In the genomic region with DNA sequence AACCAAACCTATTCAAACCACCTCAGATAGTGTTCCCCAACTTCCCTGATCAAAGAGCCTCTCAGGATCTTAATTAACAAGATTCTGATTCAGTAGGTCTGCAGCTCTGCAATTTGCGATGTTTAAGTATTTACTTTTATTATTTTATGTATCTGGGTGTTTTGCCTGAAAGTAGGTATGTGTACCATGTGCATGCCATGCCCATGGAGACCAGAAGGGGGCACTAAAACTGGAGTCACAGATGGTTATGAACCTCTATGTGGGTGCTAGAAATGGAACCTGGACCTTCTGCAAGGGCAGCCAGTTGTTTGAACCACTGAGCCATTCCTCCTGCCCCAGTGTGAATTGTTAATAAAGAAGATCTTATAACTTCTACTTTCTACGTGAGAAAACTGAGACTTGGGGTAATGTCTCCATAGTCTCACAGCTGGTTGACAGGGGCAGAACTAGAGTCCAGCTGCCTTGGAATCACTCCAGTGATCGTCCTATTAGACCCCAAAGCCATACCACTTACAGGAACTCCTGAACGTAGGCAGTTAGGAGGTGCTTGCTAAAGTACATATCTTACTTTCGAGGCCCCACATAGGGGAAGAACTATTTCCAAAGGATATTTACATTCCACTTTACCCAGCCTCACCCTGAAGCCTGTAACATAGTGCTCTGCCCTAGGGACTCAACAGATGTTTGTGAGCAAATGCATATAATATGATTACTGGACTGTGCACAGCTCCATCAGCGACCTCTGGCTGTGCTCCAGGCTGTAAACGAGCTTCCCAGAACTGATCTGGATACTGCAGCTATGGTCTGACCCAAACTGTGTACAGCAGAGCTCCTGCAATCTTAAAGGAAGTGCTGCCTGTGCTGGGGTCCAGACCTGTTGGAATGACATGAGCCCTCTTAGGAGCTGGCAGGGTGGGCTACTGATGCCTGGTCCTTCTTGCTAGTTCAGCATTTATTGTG, we compare ENCODE assay signal across 14 mouse cellular contexts. TPM values are rescaled to one million over a fixed set of nuclear protein-coding genes. Genes with fewer than 3 reads are reported as not detected.
DNase-seq lines count a peak whose midpoint lies in the region; ATAC-seq lines count a peak whose summit lies in the region.
"Had no signal": no experiment of that assay in that cellular context is flagged by ENCODE, and none has a peak within 500 bp of the region (broad histone marks: within the 10 kb centered on the region; RNA-seq: fewer than 3 reads in every experiment).

No protein-coding gene starts in this region.

- no peaks in the 10 kb centered on the region for H3K36me3 ChIP-seq in kidney, embryonic 15.5 days
- H3K36me3 ChIP-seq in lung, embryonic 16.5 days (ENCODE audit: control insufficient read depth, insufficient read depth, low read length), result no peaks in the 10 kb centered on the region
- H3K36me3 ChIP-seq in embryonic facial prominence, embryonic 15.5 days, result no peaks in the 10 kb centered on the region
- no peaks in the 10 kb centered on the region for H3K36me3 ChIP-seq in stomach, embryonic 16.5 days (ENCODE audit: control insufficient read depth, insufficient read depth, low read length)
- H3K36me3 ChIP-seq: forebrain, embryonic 15.5 days had no signal

- H3K9ac ChIP-seq in kidney, embryonic 15.5 days, result no peak overlapping the region
- H3K9ac ChIP-seq in lung, embryonic 16.5 days (ENCODE audit: low read length), result no peak overlapping the region
- H3K9ac ChIP-seq in embryonic facial prominence, embryonic 15.5 days, result no peak overlapping the region
- no peak overlapping the region for H3K9ac ChIP-seq in stomach, embryonic 16.5 days (ENCODE audit: low read length)
- H3K9ac ChIP-seq: forebrain, embryonic 15.5 days had no signal

- H3K9me3 ChIP-seq in kidney, embryonic 15.5 days (replicated peaks), result no peaks in the 10 kb centered on the region
- H3K9me3 ChIP-seq in lung, embryonic 16.5 days (ENCODE audit: control insufficient read depth, low read length), result no peaks in the 10 kb centered on the region
- H3K9me3 ChIP-seq in embryonic facial prominence, embryonic 15.5 days (replicated peaks), result no peaks in the 10 kb centered on the region
- no peaks in the 10 kb centered on the region for H3K9me3 ChIP-seq in stomach, embryonic 16.5 days (replicated peaks; ENCODE audit: control insufficient read depth, low read length)
- H3K9me3 ChIP-seq: forebrain, embryonic 15.5 days had no signal

- 0 out of 2 replicates have a peak, but pooled peaks have one; percentile 29 for ATAC-seq in kidney, embryonic 15.5 days (replicated peaks; ENCODE audit: low FRiP score)
- ATAC-seq in lung, embryonic 16.5 days (ENCODE audit: low read depth), result peak; percentile 92
- ATAC-seq in embryonic facial prominence, embryonic 15.5 days (ENCODE audit: insufficient number of reproducible peaks, low FRiP score, low TSS enrichment, low read depth), result 0 out of 2 replicates have a peak, but pooled peaks have one; percentile 59
- peak; percentile 84 for ATAC-seq in stomach, embryonic 16.5 days (ENCODE audit: insufficient read depth, low FRiP score)
- no peak for ATAC-seq in megakaryocyte, adult 5-6 weeks (ENCODE audit: poor library complexity, severe bottlenecking)
- ATAC-seq: forebrain, embryonic 15.5 days had no signal

- H3K4me2 ChIP-seq in kidney, embryonic 15.5 days, result no peak overlapping the region
- no peak overlapping the region for H3K4me2 ChIP-seq in lung, embryonic 16.5 days (ENCODE audit: low read depth, low read length)
- no peak overlapping the region for H3K4me2 ChIP-seq in embryonic facial prominence, embryonic 15.5 days (replicated peaks)
- H3K4me2 ChIP-seq in stomach, embryonic 16.5 days (ENCODE audit: low read depth, low read length), result no peak overlapping the region
- H3K4me2 ChIP-seq: forebrain, embryonic 15.5 days had no signal

- no peak overlapping the region for H3K4me3 ChIP-seq in kidney, embryonic 15.5 days (replicated peaks)
- H3K4me3 ChIP-seq in lung, embryonic 16.5 days (ENCODE audit: low read length), result no peak overlapping the region
- H3K4me3 ChIP-seq in embryonic facial prominence, embryonic 15.5 days (replicated peaks), result no peak overlapping the region
- no peak overlapping the region for H3K4me3 ChIP-seq in stomach, embryonic 16.5 days (replicated peaks; ENCODE audit: low read length)
- H3K4me3 ChIP-seq: forebrain, embryonic 15.5 days had no signal

- WGBS in kidney, embryonic 15.5 days, result 64% methylated on average over 7 of the region's 7 CpGs
- 43% methylated on average over 7 of the region's 7 CpGs for WGBS in lung, embryonic 16.5 days
- WGBS in embryonic facial prominence, embryonic 15.5 days, result 54% methylated on average over 7 of the region's 7 CpGs
- WGBS in stomach, embryonic 16.5 days, result 42% methylated on average over 7 of the region's 7 CpGs

- H3K4me1 ChIP-seq in kidney, embryonic 15.5 days, result peaks cover 9% of the 10 kb centered on the region
- peaks cover 6% of the 10 kb centered on the region for H3K4me1 ChIP-seq in lung, embryonic 16.5 days (replicated peaks; ENCODE audit: control insufficient read depth, insufficient read depth, low read length)
- H3K4me1 ChIP-seq in embryonic facial prominence, embryonic 15.5 days, result peaks cover 12% of the 10 kb centered on the region
- peaks cover 9% of the 10 kb centered on the region; the same call in 1 of the 2 replicates for H3K4me1 ChIP-seq in stomach, embryonic 16.5 days (ENCODE audit: control insufficient read depth, insufficient read depth, low read length)

- DNase-seq in kidney, adult 11 months, result no peak
- DNase-seq in lung, postnatal 25 days (ENCODE audit: low spot score), result no peak
- DNase-seq: cerebellum, adult 9-10 months; kidney, adult 8-10 months; lung, adult 18-20 months; right cerebral cortex, postnatal 25 days had no signal

- no peak overlapping the region for H3K27ac ChIP-seq in kidney, embryonic 15.5 days
- H3K27ac ChIP-seq in lung, embryonic 16.5 days (ENCODE audit: low read length), result 0 out of 2 replicates have a peak overlapping the region, but pooled peaks have one; percentile 19
- H3K27ac ChIP-seq in embryonic facial prominence, embryonic 15.5 days (replicated peaks), result no peak overlapping the region
- H3K27ac ChIP-seq in stomach, embryonic 16.5 days (ENCODE audit: low read length), result peak overlapping the region; percentile 38; the same call in 1 of the 2 replicates
- H3K27ac ChIP-seq: forebrain, embryonic 15.5 days had no signal

- peaks cover 1% of the 10 kb centered on the region; the same call in 1 of the 2 replicates for H3K27me3 ChIP-seq in kidney, embryonic 15.5 days
- H3K27me3 ChIP-seq in lung, embryonic 16.5 days (ENCODE audit: control insufficient read depth, insufficient read depth, low read depth, low read length), result no peaks in the 10 kb centered on the region
- no peaks in the 10 kb centered on the region for H3K27me3 ChIP-seq in embryonic facial prominence, embryonic 15.5 days
- H3K27me3 ChIP-seq in stomach, embryonic 16.5 days (ENCODE audit: control insufficient read depth, insufficient read depth, low read length), result no peaks in the 10 kb centered on the region
- H3K27me3 ChIP-seq: forebrain, embryonic 15.5 days had no signal

RNA-seq across cellular contexts. Expression of a gene that starts 7.1 kb away (rescaled TPM):
- polyA plus RNA-seq in kidney, embryonic 15.5 days (2015; fragmentation: Nextera tagmentation; extraction: Ambion mirVana), result 4.6 and 6.3 TPM in 2 replicates
- polyA plus RNA-seq in lung, embryonic 16.5 days (2015; fragmentation: Nextera tagmentation; extraction: Ambion mirVana), result 2.3 and 2.4 TPM in 2 replicates
- polyA plus RNA-seq in embryonic facial prominence, embryonic 15.5 days (2015; fragmentation: Nextera tagmentation; extraction: Ambion mirVana), result 6.3 and 6.8 TPM in 2 replicates
- polyA plus RNA-seq in stomach, embryonic 16.5 days (2015; fragmentation: Nextera tagmentation; extraction: Ambion mirVana), result 2.4 and 3.1 TPM in 2 replicates
- total RNA-seq in megakaryocyte, adult 5-6 weeks (2015), result 1.4 and 3.3 TPM in 2 replicates
- total RNA-seq in megakaryocyte, adult 5-6 weeks (2017), result 1.4 and 2.2 TPM in 2 replicates

RNA-seq across cellular contexts. Expression of a gene that starts 22.0 kb away (rescaled TPM):
- 3.8 TPM in 2 replicates for polyA plus RNA-seq in kidney, embryonic 15.5 days (2015; fragmentation: Nextera tagmentation; extraction: Ambion mirVana)
- 3.1 and 3.4 TPM in 2 replicates for polyA plus RNA-seq in lung, embryonic 16.5 days (2015; fragmentation: Nextera tagmentation; extraction: Ambion mirVana)
- 2.8 and 3.0 TPM in 2 replicates for polyA plus RNA-seq in embryonic facial prominence, embryonic 15.5 days (2015; fragmentation: Nextera tagmentation; extraction: Ambion mirVana)
- polyA plus RNA-seq in stomach, embryonic 16.5 days (2015; fragmentation: Nextera tagmentation; extraction: Ambion mirVana), result 4.3 and 4.4 TPM in 2 replicates
- 4.9 and 6.7 TPM in 2 replicates for total RNA-seq in megakaryocyte, adult 5-6 weeks (2015)
- 10.3 and 12.0 TPM in 2 replicates for total RNA-seq in megakaryocyte, adult 5-6 weeks (2017)

RNA-seq across cellular contexts. Expression of a gene that starts 24.4 kb away (rescaled TPM):
- polyA plus RNA-seq in kidney, embryonic 15.5 days (2015; fragmentation: Nextera tagmentation; extraction: Ambion mirVana), result 0.05 and 0.08 TPM in 2 replicates
- 0.04 TPM in 1 of 2 replicates, not detected in the other for polyA plus RNA-seq in lung, embryonic 16.5 days (2015; fragmentation: Nextera tagmentation; extraction: Ambion mirVana)
- polyA plus RNA-seq in embryonic facial prominence, embryonic 15.5 days (2015; fragmentation: Nextera tagmentation; extraction: Ambion mirVana), result 0.11 and 0.25 TPM in 2 replicates
- 0.15 and 0.20 TPM in 2 replicates for polyA plus RNA-seq in stomach, embryonic 16.5 days (2015; fragmentation: Nextera tagmentation; extraction: Ambion mirVana)
- not detected in 2 replicates for total RNA-seq in megakaryocyte, adult 5-6 weeks (2015)
- total RNA-seq in megakaryocyte, adult 5-6 weeks (2017), result not detected in 2 replicates
- total RNA-seq: CH12.LX; hematopoietic stem cell, adult 5-6 weeks had no signal

RNA-seq across cellular contexts. Expression of a gene that starts 31.7 kb away (rescaled TPM):
- 18.1 and 20.3 TPM in 2 replicates for polyA plus RNA-seq in kidney, embryonic 15.5 days (2015; fragmentation: Nextera tagmentation; extraction: Ambion mirVana)
- 12.9 and 13.4 TPM in 2 replicates for polyA plus RNA-seq in lung, embryonic 16.5 days (2015; fragmentation: Nextera tagmentation; extraction: Ambion mirVana)
- 18.4 and 20.4 TPM in 2 replicates for polyA plus RNA-seq in embryonic facial prominence, embryonic 15.5 days (2015; fragmentation: Nextera tagmentation; extraction: Ambion mirVana)
- polyA plus RNA-seq in stomach, embryonic 16.5 days (2015; fragmentation: Nextera tagmentation; extraction: Ambion mirVana), result 11.5 and 12.5 TPM in 2 replicates
- total RNA-seq in megakaryocyte, adult 5-6 weeks (2015), result 3.1 and 4.7 TPM in 2 replicates
- 1.5 and 2.0 TPM in 2 replicates for total RNA-seq in megakaryocyte, adult 5-6 weeks (2017)

RNA-seq across cellular contexts. Expression of a gene that starts 33.1 kb away (rescaled TPM):
- 176 TPM in 2 replicates for polyA plus RNA-seq in kidney, embryonic 15.5 days (2015; fragmentation: Nextera tagmentation; extraction: Ambion mirVana)
- 151 and 162 TPM in 2 replicates for polyA plus RNA-seq in lung, embryonic 16.5 days (2015; fragmentation: Nextera tagmentation; extraction: Ambion mirVana)
- polyA plus RNA-seq in embryonic facial prominence, embryonic 15.5 days (2015; fragmentation: Nextera tagmentation; extraction: Ambion mirVana), result 154 and 161 TPM in 2 replicates
- 177 and 182 TPM in 2 replicates for polyA plus RNA-seq in stomach, embryonic 16.5 days (2015; fragmentation: Nextera tagmentation; extraction: Ambion mirVana)
- 136 and 146 TPM in 2 replicates for total RNA-seq in megakaryocyte, adult 5-6 weeks (2015)
- 154 and 160 TPM in 2 replicates for total RNA-seq in megakaryocyte, adult 5-6 weeks (2017)

Comparison
In these comparisons a context has a peak if more than half of its experiments do, and no peak if none do; other contexts are left out.
1. H3K27ac ChIP-seq: peak in lung, embryonic 16.5 days (single experiment) and stomach, embryonic 16.5 days (single experiment); none in kidney, embryonic 15.5 days (single experiment) and embryonic facial prominence, embryonic 15.5 days (single experiment).